Mouse (Mus musculus) C2C12 (cell line): ENCODE measurements at regions not wholly inside any gene's neighbourhood (a gene's known extent, or its start where the extent isn't known, plus 50 kb on each side); places are given as distances from the start of the nearest gene placed in this dataset.

Experiments used
- H3K27me3 ChIP-seq: one replicate; pipeline ENCODE4 v1.6.1; 2011; ENCODE audit not compliant: control insufficient read depth, insufficient read depth, insufficient read length
- H3K36me3 ChIP-seq: one replicate; pipeline ENCODE4 v1.6.1; 2011; ENCODE audit not compliant: control insufficient read depth, insufficient read depth
- H3K4me3 ChIP-seq: one replicate; pipeline ENCODE4 v1.5.1; 2011; ENCODE audit warnings: mild to moderate bottlenecking, control low read depth; ENCODE audit not compliant: poor library complexity, insufficient read depth, severe bottlenecking
- H3K79me2 ChIP-seq: one replicate; pipeline ENCODE4 v1.6.1; 2011; ENCODE audit not compliant: control insufficient read depth, insufficient read depth
- H3K79me3 ChIP-seq: one replicate; pipeline ENCODE4 v1.6.1; 2011; ENCODE audit warnings: low read depth, control low read depth
- H3ac ChIP-seq: one replicate; pipeline ENCODE3; 2011; ENCODE audit warnings: low read depth; ENCODE audit not compliant: control insufficient read depth, insufficient read length
- CEBPB ChIP-seq: IDR thresholded peaks from one replicate; pipeline ENCODE4 v1.6.1; 2011; ENCODE audit warnings: low read depth, mild to moderate bottlenecking, control low read depth, moderate library complexity
- CTCF ChIP-seq: IDR thresholded peaks from one replicate; pipeline ENCODE4 v1.5.1; 2011; ENCODE audit not compliant: control insufficient read depth, insufficient read depth, insufficient read length
- FOSL1 ChIP-seq: IDR thresholded peaks from one replicate; pipeline ENCODE4 v1.8.0; 2011; ENCODE audit warnings: mild to moderate bottlenecking, low read length; ENCODE audit not compliant: poor library complexity, insufficient read depth, severe bottlenecking
- MAX ChIP-seq: IDR thresholded peaks from one replicate; pipeline ENCODE4 v1.6.1; 2011; ENCODE audit warnings: mild to moderate bottlenecking, control low read depth
- MYOD1 ChIP-seq: IDR thresholded peaks from one replicate; pipeline ENCODE4 v1.6.1; 2011; ENCODE audit warnings: low read depth; ENCODE audit not compliant: control insufficient read depth, insufficient read length
- MYOG ChIP-seq: IDR thresholded peaks from one replicate; pipeline ENCODE4 v1.6.1; 2011; ENCODE audit not compliant: control insufficient read depth, insufficient read length; ENCODE audit errors: extremely low read depth
- USF1 ChIP-seq: IDR thresholded peaks from one replicate; pipeline ENCODE4 v1.6.1; 2011; ENCODE audit warnings: low read depth, mild to moderate bottlenecking, control low read depth, moderate library complexity

DNA sequence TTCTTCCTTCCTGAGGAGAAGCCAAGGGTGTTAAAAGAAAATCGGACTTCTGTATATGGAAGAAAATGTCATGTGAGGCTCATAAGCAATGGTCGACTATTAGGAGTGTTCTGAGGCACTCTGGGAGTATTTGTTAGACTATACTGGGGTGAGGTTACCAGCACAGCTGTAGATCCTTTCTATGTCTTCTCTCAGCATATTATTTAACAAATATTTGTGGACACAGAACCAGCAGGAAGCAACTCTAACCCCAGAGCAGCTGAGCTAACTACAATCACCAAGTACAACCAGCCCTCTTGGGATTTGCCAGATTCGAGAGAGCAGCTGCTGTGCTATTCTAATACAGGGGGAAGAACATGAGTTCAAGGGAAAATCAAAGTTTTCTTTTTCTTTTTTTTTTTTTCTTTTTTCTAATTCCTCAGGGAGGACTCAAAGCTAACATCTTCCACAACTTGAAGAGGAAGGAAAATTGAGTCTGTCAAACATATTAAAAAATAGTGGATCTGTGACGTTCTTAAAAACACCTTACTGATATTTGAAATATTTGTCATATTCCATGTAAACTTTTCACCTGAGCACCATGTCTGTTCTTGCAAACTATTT is 933.3 kb upstream of the Cited2 start:
- no peak overlapping the region for H3ac ChIP-seq
- no peaks in the 10 kb centered on the region for H3K79me3 ChIP-seq
- no peaks in the 10 kb centered on the region for H3K27me3 ChIP-seq
- no peaks in the 10 kb centered on the region for H3K79me2 ChIP-seq
- TF ChIP-seq FOSL1 (no peak), USF1 (peak; percentile 28), MYOD1 (peak; percentile 87), CTCF (no peak)
- no peak overlapping the region for H3K4me3 ChIP-seq
- no peaks in the 10 kb centered on the region for H3K36me3 ChIP-seq

GRCm38 (mm10) chr10:16803978-16804377 is 919.0 kb upstream of the Cited2 start:
- Histone ChIP-seq H3K36me3 (no peaks in the 10 kb centered on the region), H3K79me3 (no peaks in the 10 kb centered on the region), H3K4me3 (no peak overlapping the region), H3K27me3 (no peaks in the 10 kb centered on the region), H3ac (no peak overlapping the region), H3K79me2 (no peaks in the 10 kb centered on the region)
- TF ChIP-seq CTCF (no peak), MYOD1 (peak; percentile 34)

- Histone ChIP-seq H3K79me3 (no peaks in the 10 kb centered on the region), H3K4me3 (no peak overlapping the region), H3K27me3 (no peaks in the 10 kb centered on the region), H3K36me3 (no peaks in the 10 kb centered on the region), H3ac (no peak overlapping the region), H3K79me2 (no peaks in the 10 kb centered on the region)
- TF ChIP-seq CTCF: no peak
- no peak for TF ChIP-seq MYOD1
- no peak for TF ChIP-seq CEBPB
- TF ChIP-seq MAX: no peak
- TF ChIP-seq USF1: no peak
- no peak for TF ChIP-seq FOSL1
- no peak for TF ChIP-seq MYOG
Measured at GRCm38 (mm10) chr10:16810716-16811115, 912.3 kb upstream of the Cited2 start.

DNA sequence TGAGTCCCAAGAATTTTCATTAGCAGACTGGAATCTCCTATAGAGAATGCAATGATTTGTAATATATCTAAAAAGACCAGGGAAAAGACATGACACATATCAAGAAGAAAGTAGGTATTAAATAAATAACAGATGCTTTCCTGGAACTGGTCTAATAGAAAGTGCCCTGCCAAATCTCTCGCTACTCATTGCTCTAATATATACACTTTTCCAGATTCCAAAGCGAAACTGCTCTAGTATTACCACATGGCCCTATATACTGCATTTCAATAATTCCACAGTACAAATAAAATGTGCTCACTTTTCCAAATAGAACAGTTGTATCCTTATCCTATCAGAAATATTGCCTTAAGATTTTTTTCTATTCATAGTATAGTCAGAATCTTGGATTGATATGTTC is 909.0 kb upstream of the Cited2 start:
- Histone ChIP-seq H3K27me3 (no peaks in the 10 kb centered on the region), H3K79me2 (no peaks in the 10 kb centered on the region), H3K4me3 (no peak overlapping the region), H3K36me3 (no peaks in the 10 kb centered on the region), H3ac (no peak overlapping the region), H3K79me3 (no peaks in the 10 kb centered on the region)
- TF ChIP-seq USF1 (no peak), MYOD1 (no peak), MYOG (no peak), FOSL1 (no peak), CTCF (no peak), MAX (no peak), CEBPB (no peak)

- TF ChIP-seq MYOD1 (no peak), CTCF (no peak), MAX (no peak), CEBPB (no peak)
- H3ac ChIP-seq: no peak overlapping the region
- no peaks in the 10 kb centered on the region for H3K36me3 ChIP-seq
- H3K4me3 ChIP-seq: no peak overlapping the region
- no peaks in the 10 kb centered on the region for H3K79me3 ChIP-seq
- no peaks in the 10 kb centered on the region for H3K27me3 ChIP-seq
- H3K79me2 ChIP-seq: no peaks in the 10 kb centered on the region
Measured at GRCm38 (mm10) chr10:16861534-16861933, 861.5 kb upstream of the Cited2 start.

- no peaks in the 10 kb centered on the region for H3K27me3 ChIP-seq
- H3K4me3 ChIP-seq: no peak overlapping the region
- no peaks in the 10 kb centered on the region for H3K79me3 ChIP-seq
- H3K36me3 ChIP-seq: no peaks in the 10 kb centered on the region
- no peaks in the 10 kb centered on the region for H3K79me2 ChIP-seq
- TF ChIP-seq CEBPB (no peak), FOSL1 (no peak), CTCF (no peak), MAX (no peak), MYOG (no peak), MYOD1 (no peak), USF1 (no peak)
- no peak overlapping the region for H3ac ChIP-seq
Measured at GRCm38 (mm10) chr10:16866914-16867313, 856.1 kb upstream of the Cited2 start.
